Comparison of ENCODE assay signal across 8 mouse cellular contexts in the genomic region with DNA sequence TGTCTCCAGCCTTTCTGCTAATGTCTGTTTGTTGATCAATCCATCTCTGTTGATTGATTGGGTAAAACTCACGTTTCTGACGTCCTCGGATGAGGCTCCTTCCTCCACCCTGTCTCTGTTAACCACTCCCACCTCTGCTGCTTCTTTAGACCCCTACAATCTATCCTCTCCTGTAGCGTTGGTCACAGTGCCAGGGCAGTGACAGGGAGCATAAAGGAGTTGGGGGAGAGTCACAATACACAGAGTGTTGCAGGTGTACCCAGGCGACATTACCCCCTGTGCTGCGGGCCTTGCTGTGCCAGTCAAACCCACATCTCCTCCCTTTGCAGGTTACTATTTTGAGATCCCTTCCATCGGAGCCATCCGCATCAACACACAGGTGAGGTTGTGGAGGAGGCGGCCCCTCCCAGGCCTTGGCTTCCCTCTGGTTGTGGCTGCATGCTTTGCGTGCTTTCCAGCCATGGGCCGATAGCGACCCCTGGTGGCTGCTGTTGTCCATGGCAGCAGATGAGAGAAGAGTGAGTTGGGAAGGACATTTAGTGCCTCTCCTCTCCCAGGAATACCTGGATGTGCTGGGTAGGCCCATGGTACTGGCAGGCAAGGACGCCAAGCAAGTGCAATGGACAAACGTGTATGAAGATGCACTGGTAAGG. TPM values are rescaled to one million over a fixed set of nuclear protein-coding genes. Genes with fewer than 3 reads are reported as not detected.
DNase-seq lines count a peak whose midpoint lies in the region; ATAC-seq and TF ChIP-seq lines count a peak whose summit lies in the region.

No protein-coding gene starts in this region.

- no peaks in the 10 kb centered on the region for H3K27me3 ChIP-seq in heart, adult 2 months (ENCODE audit: control insufficient read depth, insufficient read depth, low read length)
- H3K27me3 ChIP-seq in liver, embryonic 13.5 days = peaks cover 17% of the 10 kb centered on the region
- H3K27me3 ChIP-seq in neural tube, embryonic 13.5 days = peaks cover 3% of the 10 kb centered on the region; the same call in 1 of the 2 replicates
- H3K27me3 ChIP-seq in stomach, postnatal 0 days (ENCODE audit: control insufficient read depth, insufficient read depth, low read length) = no peaks in the 10 kb centered on the region; the same call in 1 of the 2 replicates

- H3K9me3 ChIP-seq in liver, embryonic 13.5 days (replicated peaks) = no peaks in the 10 kb centered on the region
- H3K9me3 ChIP-seq in neural tube, embryonic 13.5 days = no peaks in the 10 kb centered on the region
- H3K9me3 ChIP-seq in stomach, postnatal 0 days (ENCODE audit: control insufficient read depth, low read length) = no peaks in the 10 kb centered on the region

- peak; percentile 93 for TF ChIP-seq EP300 in heart, adult 2 months (IDR thresholded peaks at IDR 0.05; ENCODE audit: insufficient read depth, low read depth, low read length)
- TF ChIP-seq EP300 in stomach, postnatal 0 days (optimal IDR thresholded peaks at IDR 0.05) = no peak

- H3K4me3 ChIP-seq in heart, adult 2 months = no peak overlapping the region
- no peak overlapping the region for H3K4me3 ChIP-seq in liver, embryonic 13.5 days (replicated peaks)
- H3K4me3 ChIP-seq in neural tube, embryonic 13.5 days = no peak overlapping the region
- H3K4me3 ChIP-seq in stomach, postnatal 0 days (ENCODE audit: low read depth, low read length) = no peak overlapping the region

- peak; percentile 26; the same call in 1 of the 2 replicates for ATAC-seq in liver, embryonic 13.5 days (ENCODE audit: low read depth)
- peak; percentile 24; the same call in 1 of the 2 replicates for ATAC-seq in neural tube, embryonic 13.5 days (ENCODE audit: low read depth)
- peak; percentile 40; the same call in 1 of the 2 replicates for ATAC-seq in stomach, postnatal 0 days (ENCODE audit: low FRiP score, low TSS enrichment)

- no peak overlapping the region for H3K9ac ChIP-seq in heart, adult 2 months (ENCODE audit: low read depth, low read length)
- no peak overlapping the region for H3K9ac ChIP-seq in liver, embryonic 13.5 days
- no peak overlapping the region; the same call in 1 of the 2 replicates for H3K9ac ChIP-seq in neural tube, embryonic 13.5 days
- H3K9ac ChIP-seq in stomach, postnatal 0 days (ENCODE audit: low read length) = no peak overlapping the region

- H3K4me2 ChIP-seq in liver, embryonic 13.5 days = no peak overlapping the region
- H3K4me2 ChIP-seq in neural tube, embryonic 13.5 days = no peak overlapping the region
- no peak overlapping the region for H3K4me2 ChIP-seq in stomach, postnatal 0 days (replicated peaks; ENCODE audit: low read depth)

- H3K27ac ChIP-seq in heart, adult 2 months = no peak overlapping the region
- H3K27ac ChIP-seq in liver, embryonic 13.5 days = no peak overlapping the region
- H3K27ac ChIP-seq in neural tube, embryonic 13.5 days (replicated peaks) = peak overlapping the region; percentile 86; the same call in 1 of the 2 replicates
- no peak overlapping the region for H3K27ac ChIP-seq in stomach, postnatal 0 days (replicated peaks)

- 24% methylated on average over 14 of the region's 14 CpGs for WGBS in heart, adult 2 months
- 20% methylated on average over 14 of the region's 14 CpGs for WGBS in liver, embryonic 13.5 days (ENCODE audit: insufficient replicate concordance)
- 23% methylated on average over 14 of the region's 14 CpGs for WGBS in neural tube, embryonic 13.5 days
- WGBS in stomach, postnatal 0 days = 12% methylated on average over 14 of the region's 14 CpGs

- DNase-seq in A20 (ENCODE audit: low read depth, low spot score) = peak; percentile 59
- peak; percentile 90 for DNase-seq in adrenal gland, postnatal 14 days
- peak; percentile 86 for DNase-seq in embryo, embryonic 9.5 days (ENCODE audit: extremely low spot score)
- DNase-seq in heart, adult 2 months = peak; percentile 70 to 86
- DNase-seq in kidney, postnatal 25 days = peak; percentile 82 to 87
- peak; percentile 54 for DNase-seq in liver, embryonic 13.5 days
- DNase-seq in stomach, postnatal 0 days (ENCODE audit: low spot score) = peak; percentile 89

- TF ChIP-seq CTCF in heart, adult 2 months (IDR thresholded peaks at IDR 0.05) = peak; percentile 99; the same call in 1 of the 2 replicates
- peak; percentile 100 for TF ChIP-seq CTCF in stomach, postnatal 0 days (IDR thresholded peaks at IDR 0.05; ENCODE audit: low read depth)

- TF ChIP-seq POLR2A in heart, adult 2 months (IDR thresholded peaks at IDR 0.05; ENCODE audit: insufficient read depth, low read depth, low read length) = no peak

- no peaks in the 10 kb centered on the region for H3K4me1 ChIP-seq in heart, adult 2 months (ENCODE audit: control insufficient read depth, insufficient read depth, low read length)
- no peaks in the 10 kb centered on the region for H3K4me1 ChIP-seq in liver, embryonic 13.5 days (replicated peaks)
- H3K4me1 ChIP-seq in neural tube, embryonic 13.5 days (replicated peaks) = peaks cover 51% of the 10 kb centered on the region
- H3K4me1 ChIP-seq in stomach, postnatal 0 days (replicated peaks; ENCODE audit: control insufficient read depth, insufficient read depth) = no peaks in the 10 kb centered on the region

- H3K36me3 ChIP-seq in heart, adult 2 months (ENCODE audit: control insufficient read depth, insufficient read depth, low read length) = no peaks in the 10 kb centered on the region
- H3K36me3 ChIP-seq in liver, embryonic 13.5 days = no peaks in the 10 kb centered on the region
- peaks cover 26% of the 10 kb centered on the region; the same call in 1 of the 2 replicates for H3K36me3 ChIP-seq in neural tube, embryonic 13.5 days
- no peaks in the 10 kb centered on the region for H3K36me3 ChIP-seq in stomach, postnatal 0 days (ENCODE audit: control insufficient read depth, insufficient read depth, low read length)

- intact Hi-C loops in heart, adult 2 months (cut with DNase I) = loop anchor here (1.0 to 5.0 kb wide), 5 partner anchors 52 to 612 kb away; no protein-coding TSS in a partner anchor

- no peaks in the 10 kb centered on the region for H3K79me2 ChIP-seq in heart, adult 2 months (replicated peaks; ENCODE audit: control insufficient read depth, insufficient read depth, low read length)

RNA-seq across cellular contexts. Expression of a gene that starts 19.3 kb away (rescaled TPM):
- total RNA-seq in adrenal gland, postnatal 14 days (2021) = 36.1 and 36.9 TPM in 2 replicates
- total RNA-seq in heart, adult 2 months (2021) = 10 to 100 TPM; 20.3 to 22.9 TPM
- 25.9 and 28.3 TPM in 2 replicates for polyA plus RNA-seq in heart, adult 2 months (2012; rRNA removed)
- polyA plus RNA-seq in liver, embryonic 13.5 days (2015; fragmentation: Nextera tagmentation; extraction: Ambion mirVana) = 16.5 and 18.3 TPM in 2 replicates
- 43.4 and 44.4 TPM in 2 replicates for polyA plus RNA-seq in neural tube, embryonic 13.5 days (2015; fragmentation: Nextera tagmentation; extraction: Ambion mirVana)
- 41.9 and 43.2 TPM in 2 replicates for polyA plus RNA-seq in stomach, postnatal 0 days (2015; fragmentation: Nextera tagmentation; extraction: Ambion mirVana)

RNA-seq across cellular contexts. Expression of a gene that starts 27.6 kb away (rescaled TPM):
- 14.0 and 17.4 TPM in 2 replicates for total RNA-seq in adrenal gland, postnatal 14 days (2021)
- total RNA-seq in heart, adult 2 months (2021) = 1 to 10 TPM; 3.2 to 4.3 TPM
- 10.6 and 11.0 TPM in 2 replicates for polyA plus RNA-seq in heart, adult 2 months (2012; rRNA removed)
- polyA plus RNA-seq in liver, embryonic 13.5 days (2015; fragmentation: Nextera tagmentation; extraction: Ambion mirVana) = 17.4 and 17.7 TPM in 2 replicates
- 33.0 and 40.1 TPM in 2 replicates for polyA plus RNA-seq in neural tube, embryonic 13.5 days (2015; fragmentation: Nextera tagmentation; extraction: Ambion mirVana)
- 26.7 and 28.2 TPM in 2 replicates for polyA plus RNA-seq in stomach, postnatal 0 days (2015; fragmentation: Nextera tagmentation; extraction: Ambion mirVana)

RNA-seq across cellular contexts. Expression of a gene that starts 27.6 kb away (rescaled TPM):
- total RNA-seq in adrenal gland, postnatal 14 days (2021) = 21.5 and 22.2 TPM in 2 replicates
- 10 to 100 TPM; 17.2 to 22.1 TPM for total RNA-seq in heart, adult 2 months (2021)
- 33.6 and 40.9 TPM in 2 replicates for polyA plus RNA-seq in heart, adult 2 months (2012; rRNA removed)
- polyA plus RNA-seq in liver, embryonic 13.5 days (2015; fragmentation: Nextera tagmentation; extraction: Ambion mirVana) = 14.3 and 16.0 TPM in 2 replicates
- polyA plus RNA-seq in neural tube, embryonic 13.5 days (2015; fragmentation: Nextera tagmentation; extraction: Ambion mirVana) = 66.7 and 73.7 TPM in 2 replicates
- polyA plus RNA-seq in stomach, postnatal 0 days (2015; fragmentation: Nextera tagmentation; extraction: Ambion mirVana) = 24.8 and 24.9 TPM in 2 replicates

RNA-seq across cellular contexts. Expression of a gene that starts 32.7 kb away (rescaled TPM):
- total RNA-seq in adrenal gland, postnatal 14 days (2021) = 0.19 and 0.38 TPM in 2 replicates
- not detected for total RNA-seq in heart, adult 2 months (2021)
- polyA plus RNA-seq in heart, adult 2 months (2012; rRNA removed) = 0.64 and 1.3 TPM in 2 replicates
- polyA plus RNA-seq in liver, embryonic 13.5 days (2015; fragmentation: Nextera tagmentation; extraction: Ambion mirVana) = 0.21 TPM in 1 of 2 replicates, not detected in the other
- polyA plus RNA-seq in neural tube, embryonic 13.5 days (2015; fragmentation: Nextera tagmentation; extraction: Ambion mirVana) = 1.2 and 1.3 TPM in 2 replicates
- 0.94 and 0.97 TPM in 2 replicates for polyA plus RNA-seq in stomach, postnatal 0 days (2015; fragmentation: Nextera tagmentation; extraction: Ambion mirVana)

RNA-seq across cellular contexts. Expression of a gene that starts 36.9 kb away (rescaled TPM):
- 22.9 and 26.2 TPM in 2 replicates for total RNA-seq in adrenal gland, postnatal 14 days (2021)
- total RNA-seq in heart, adult 2 months (2021) = 10 to 100 TPM; 12.6 to 13.4 TPM
- 15.5 and 18.5 TPM in 2 replicates for polyA plus RNA-seq in heart, adult 2 months (2012; rRNA removed)
- 17.5 and 18.2 TPM in 2 replicates for polyA plus RNA-seq in liver, embryonic 13.5 days (2015; fragmentation: Nextera tagmentation; extraction: Ambion mirVana)
- polyA plus RNA-seq in neural tube, embryonic 13.5 days (2015; fragmentation: Nextera tagmentation; extraction: Ambion mirVana) = 35.4 and 39.0 TPM in 2 replicates
- polyA plus RNA-seq in stomach, postnatal 0 days (2015; fragmentation: Nextera tagmentation; extraction: Ambion mirVana) = 44.2 and 46.5 TPM in 2 replicates
